Mouse (Mus musculus) heart, adult 2 months (tissue): Measurements from ENCODE around the gene Slc4a4.

Experiments
- CTCF ChIP-seq: fragments of 200-600 bp; IDR thresholded peaks from 2 replicates; pipeline ENCODE4 v1.8.1; 2022; ENCODE audit warnings: antibody characterized with exemption, mild to moderate bottlenecking, moderate library complexity
- EP300 ChIP-seq: fragments of 200-500 bp; IDR thresholded peaks from 2 replicates; pipeline ENCODE4 v1.6.1; 2011; ENCODE audit warnings: low read depth, low read length, control low read depth; ENCODE audit not compliant: insufficient read depth

GRCm38 (mm10) chr5:89251806-89252205, 365.2 kb downstream of the Slc4a4 start:
- TF ChIP-seq EP300 (no peak), CTCF (no peak)
